Mouse (Mus musculus): ENCODE measurements around the gene Ptpra. TPM values are rescaled to one million over a fixed set of nuclear protein-coding genes. Genes with fewer than 3 reads are reported as not detected.
A peak's percentile ranks its signal among the peaks of the same experiment; 100 is the strongest.

Ptpra gene
- polyA plus RNA-seq, 1 experiment = not detected

GRCm38 (mm10) chr2:130421781-130422620 lies 28.1 kb upstream of the Ptpra start:
- peaks cover 12% of the 10 kb centered on the region for H3K4me1 ChIP-seq (ENCODE audit: control insufficient read depth, insufficient read depth, low read length)
- 97% methylated on average over 26 of the region's 26 CpGs for WGBS
- H3K4me3 ChIP-seq (ENCODE audit: insufficient read depth, low read depth, low read length) = no peak overlapping the region
- no peak overlapping the region for H3K27ac ChIP-seq (ENCODE audit: insufficient read depth, low read depth, low read length)
- TF ChIP-seq POLR2A (IDR thresholded peaks at IDR 0.05; ENCODE audit: insufficient read depth, low read depth, low read length) (no peak), CTCF (IDR thresholded peaks at IDR 0.05; ENCODE audit: insufficient read depth, low read depth, low read length) (no peak)

DNA sequence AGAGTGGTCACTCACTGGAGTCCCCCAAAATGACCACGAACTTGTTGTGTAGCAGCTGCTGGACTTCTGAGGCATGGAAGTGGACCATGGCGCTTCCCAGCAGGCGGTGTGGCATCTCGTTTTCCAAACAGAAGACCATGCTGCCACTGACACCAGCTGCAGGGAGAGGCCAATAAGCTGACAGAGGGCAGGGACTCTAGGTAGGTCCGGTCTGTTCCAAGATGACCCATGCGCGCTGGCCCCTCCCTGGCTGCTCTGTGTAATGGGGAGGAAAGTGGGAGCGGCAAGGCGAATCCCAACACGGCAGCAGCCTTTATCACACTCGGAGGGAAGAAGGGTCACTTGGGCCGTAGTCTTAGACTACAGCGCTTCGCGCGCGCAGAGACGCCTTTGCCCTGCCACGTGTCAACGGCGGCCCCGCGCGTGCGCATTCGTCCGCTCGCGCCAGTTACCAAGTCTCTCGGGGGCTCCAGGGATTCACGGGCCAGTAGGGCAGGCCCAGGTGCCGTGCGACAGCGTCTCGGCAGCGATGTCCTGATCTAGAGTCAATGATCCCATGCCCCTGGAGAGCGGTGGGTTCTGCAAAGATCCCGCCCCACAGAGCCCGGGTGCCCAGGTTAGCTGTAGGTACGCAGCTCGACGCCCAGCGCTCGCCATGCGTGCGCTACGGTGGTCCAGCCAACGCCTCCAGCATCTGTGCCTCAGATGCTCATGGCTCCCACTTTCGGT lies 26.5 kb upstream of the Ptpra start:
- peak overlapping the region; percentile 73 for H3K27ac ChIP-seq (ENCODE audit: insufficient read depth, low read depth, low read length)
- H3K4me3 ChIP-seq (ENCODE audit: insufficient read depth, low read depth, low read length) = peak overlapping the region; percentile 81
- H3K4me1 ChIP-seq (ENCODE audit: control insufficient read depth, insufficient read depth, low read length) = peaks cover 12% of the 10 kb centered on the region
- WGBS = 12% methylated on average over 49 of the region's 49 CpGs
- no peak for TF ChIP-seq POLR2A (IDR thresholded peaks at IDR 0.05; ENCODE audit: insufficient read depth, low read depth, low read length)
- TF ChIP-seq CTCF (IDR thresholded peaks at IDR 0.05; ENCODE audit: insufficient read depth, low read depth, low read length) = no peak

GRCm38 (mm10) chr2:130424126-130424853 lies 25.8 kb upstream of the Ptpra start, which contains the start of the genes Vps16 and Pced1a:
Vps16 (plus strand) TSS chr2:130424339.
Pced1a (minus strand) TSS chr2:130424701.
- Histone ChIP-seq H3K4me1 (ENCODE audit: control insufficient read depth, insufficient read depth, low read length) (peaks cover 12% of the 10 kb centered on the region), H3K27ac (ENCODE audit: insufficient read depth, low read depth, low read length) (peak within 1 kb of the TSS; percentile 79), H3K4me3 (ENCODE audit: insufficient read depth, low read depth, low read length) (peak within 1 kb of the TSS; percentile 81)
- peak; percentile 60 for TF ChIP-seq POLR2A (IDR thresholded peaks at IDR 0.05; ENCODE audit: insufficient read depth, low read depth, low read length)
- peak; percentile 70; the same call in 1 of the 2 replicates for TF ChIP-seq CTCF (IDR thresholded peaks at IDR 0.05; ENCODE audit: insufficient read depth, low read depth, low read length)
- under 1% methylated on average over 58 of the region's 58 CpGs for WGBS

DNA sequence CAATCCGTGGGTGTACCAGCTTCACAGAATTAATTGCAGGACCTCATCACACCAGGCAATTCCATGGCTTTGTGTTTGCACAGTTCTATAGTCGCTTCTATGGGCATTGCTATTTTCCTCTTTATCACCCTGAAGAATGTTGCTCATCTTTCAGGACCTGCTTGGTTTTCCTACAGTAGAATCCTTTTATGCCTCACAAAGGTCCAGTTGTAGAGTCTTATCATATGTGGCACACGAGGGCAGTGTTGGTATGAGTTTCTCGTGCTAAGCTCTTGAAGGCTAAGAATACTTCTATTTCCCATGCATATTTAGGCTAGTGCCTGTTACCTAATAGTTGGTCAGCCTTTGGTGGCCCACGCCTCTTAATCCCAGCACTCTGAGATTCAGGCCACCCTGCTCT lies 25.0 kb upstream of the Ptpra start:
- 11% methylated on average over 5 of the region's 5 CpGs for WGBS

DNA sequence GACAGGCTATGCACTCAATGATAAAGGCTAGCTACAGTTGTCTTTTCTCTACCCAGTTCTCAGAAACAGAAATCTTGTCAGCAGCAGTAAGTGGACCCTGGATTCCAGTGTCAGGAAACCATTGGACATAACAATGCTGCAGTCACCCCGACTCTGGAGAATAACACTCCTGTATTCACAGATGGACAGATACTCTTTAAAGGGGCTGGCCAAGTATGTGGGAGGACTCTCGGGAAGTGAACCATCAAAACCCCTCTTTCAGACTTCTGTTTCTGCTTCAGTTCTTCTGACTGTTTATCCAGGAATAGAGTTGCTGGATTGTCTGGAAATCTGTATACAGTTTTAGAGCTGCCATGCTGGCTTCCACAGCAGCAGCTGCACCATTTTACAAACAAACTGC lies 20.2 kb upstream of the Ptpra start:
- Histone ChIP-seq H3K27ac (ENCODE audit: insufficient read depth, low read depth, low read length) (no peak overlapping the region), H3K4me1 (ENCODE audit: control insufficient read depth, insufficient read depth, low read length) (peaks cover 5% of the 10 kb centered on the region), H3K4me3 (ENCODE audit: insufficient read depth, low read depth, low read length) (no peak overlapping the region)
- TF ChIP-seq POLR2A (IDR thresholded peaks at IDR 0.05; ENCODE audit: insufficient read depth, low read depth, low read length) (no peak), CTCF (IDR thresholded peaks at IDR 0.05; ENCODE audit: insufficient read depth, low read depth, low read length) (no peak)
- WGBS = 28% methylated on average over 2 of the region's 2 CpGs

More for the DNA sequence above, 25.0 kb upstream of the Ptpra start:
- no peak for TF ChIP-seq POLR2A (IDR thresholded peaks at IDR 0.05; ENCODE audit: insufficient read depth, low read depth, low read length)
- TF ChIP-seq CTCF (IDR thresholded peaks at IDR 0.05; ENCODE audit: insufficient read depth, low read depth, low read length) = no peak
- Histone ChIP-seq H3K27ac (ENCODE audit: insufficient read depth, low read depth, low read length) (0 out of 2 replicates have a peak overlapping the region, but pooled peaks have one; percentile 79), H3K4me1 (ENCODE audit: control insufficient read depth, insufficient read depth, low read length) (peaks cover 12% of the 10 kb centered on the region), H3K4me3 (ENCODE audit: insufficient read depth, low read depth, low read length) (peak overlapping the region; percentile 81; the same call in 1 of the 2 replicates)

DNA sequence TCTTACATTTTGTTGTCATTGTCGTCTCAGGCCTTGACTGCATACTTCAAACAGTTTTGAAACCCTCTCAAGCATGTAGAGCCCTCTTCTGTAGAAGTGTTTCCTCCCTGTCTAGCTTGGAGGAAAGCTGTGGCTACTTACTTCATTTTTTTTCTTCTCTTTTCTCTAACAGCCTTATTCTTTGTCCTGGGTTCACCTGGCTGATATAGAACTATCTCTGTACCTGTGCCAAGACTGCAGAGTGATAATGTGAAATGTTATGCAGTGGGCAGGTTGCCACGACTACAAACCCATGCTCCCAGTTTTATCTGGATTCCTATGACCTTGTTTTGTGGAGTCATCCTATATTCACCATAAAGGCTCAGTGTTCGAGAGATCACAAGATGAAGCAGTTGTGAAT lies 19.6 kb upstream of the Ptpra start:
- TF ChIP-seq POLR2A (IDR thresholded peaks at IDR 0.05; ENCODE audit: insufficient read depth, low read depth, low read length) = no peak
- no peak for TF ChIP-seq CTCF (IDR thresholded peaks at IDR 0.05; ENCODE audit: insufficient read depth, low read depth, low read length)
- Histone ChIP-seq H3K4me1 (ENCODE audit: control insufficient read depth, insufficient read depth, low read length) (peaks cover 3% of the 10 kb centered on the region), H3K27ac (ENCODE audit: insufficient read depth, low read depth, low read length) (no peak overlapping the region), H3K4me3 (ENCODE audit: insufficient read depth, low read depth, low read length) (no peak overlapping the region)
- 71% methylated on average over 3 of the region's 3 CpGs for WGBS

- no peak overlapping the region for H3K4me3 ChIP-seq (ENCODE audit: insufficient read depth, low read depth, low read length)
- H3K4me1 ChIP-seq (ENCODE audit: control insufficient read depth, insufficient read depth, low read length) = peaks cover 2% of the 10 kb centered on the region; the same call in 1 of the 2 replicates
- H3K27ac ChIP-seq (ENCODE audit: insufficient read depth, low read depth, low read length) = no peak overlapping the region
- 88% methylated on average over 3 of the region's 3 CpGs for WGBS
- no peak for TF ChIP-seq POLR2A (IDR thresholded peaks at IDR 0.05; ENCODE audit: insufficient read depth, low read depth, low read length)
- TF ChIP-seq CTCF (IDR thresholded peaks at IDR 0.05; ENCODE audit: insufficient read depth, low read depth, low read length) = no peak
Observed at GRCm38 (mm10) chr2:130432157-130432556, 17.9 kb upstream of the Ptpra start.

- WGBS = 18% methylated on average over 4 of the region's 4 CpGs
- no peak overlapping the region for H3K27ac ChIP-seq (ENCODE audit: insufficient read depth, low read depth, low read length)
- peaks cover 2% of the 10 kb centered on the region; the same call in 1 of the 2 replicates for H3K4me1 ChIP-seq (ENCODE audit: control insufficient read depth, insufficient read depth, low read length)
- TF ChIP-seq POLR2A (IDR thresholded peaks at IDR 0.05; ENCODE audit: insufficient read depth, low read depth, low read length) = no peak
- no peak for TF ChIP-seq CTCF (IDR thresholded peaks at IDR 0.05; ENCODE audit: insufficient read depth, low read depth, low read length)
- no peak overlapping the region for H3K4me3 ChIP-seq (ENCODE audit: insufficient read depth, low read depth, low read length)
Observed at GRCm38 (mm10) chr2:130433152-130433551, 16.9 kb upstream of the Ptpra start.
